Mouse (Mus musculus) lung, adult 2 months (tissue): ENCODE data around the gene Kcnq5.

ENCODE experiments used
- CTCF ChIP-seq: fragments of 200-500 bp; IDR thresholded peaks from 2 replicates; pipeline ENCODE4 v1.5.1; 2011; ENCODE audit warnings: mild to moderate bottlenecking, low read length, control low read depth; ENCODE audit not compliant: insufficient read depth
- POLR2A ChIP-seq: fragments of 200-500 bp; IDR thresholded peaks from 2 replicates; pipeline ENCODE4 v1.6.1; 2011; ENCODE audit warnings: low read depth, mild to moderate bottlenecking, control low read depth, low read length, borderline replicate concordance; ENCODE audit errors: extremely low read depth

- TF ChIP-seq CTCF (no peak), POLR2A (no peak)
Observed at GRCm38 (mm10) chr1:21803751-21804476, 157.8 kb downstream of the Kcnq5 start.
